Mouse (Mus musculus): ENCODE measurements around the gene Pxdn. TPM values are rescaled to one million over a fixed set of nuclear protein-coding genes. Genes with fewer than 3 reads are reported as not detected.

The Pxdn gene
- polyA plus RNA-seq, 1 experiment: 98.6 TPM

DNA sequence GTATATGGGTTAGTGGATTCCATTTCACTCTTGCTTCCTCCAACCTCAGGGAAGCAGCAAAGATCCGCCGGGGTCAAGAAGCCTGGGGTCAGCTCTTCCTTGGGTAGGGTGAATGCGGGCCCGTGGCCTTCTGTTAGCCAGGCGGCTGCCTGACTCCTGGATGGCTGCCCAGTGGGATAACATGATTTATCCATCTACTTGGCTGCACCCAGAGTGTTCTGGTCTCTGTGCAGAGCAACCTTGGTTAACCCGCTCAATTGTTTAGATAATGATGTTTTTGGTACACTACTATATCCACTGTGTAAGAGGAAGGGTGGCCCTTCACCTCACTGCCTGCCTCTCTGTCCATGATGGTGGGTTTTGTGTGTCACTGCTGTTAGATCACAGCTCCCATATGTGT, 14.7 kb downstream of the Pxdn start:
- no peak for DNase-seq (ENCODE audit: low read depth)

DNA sequence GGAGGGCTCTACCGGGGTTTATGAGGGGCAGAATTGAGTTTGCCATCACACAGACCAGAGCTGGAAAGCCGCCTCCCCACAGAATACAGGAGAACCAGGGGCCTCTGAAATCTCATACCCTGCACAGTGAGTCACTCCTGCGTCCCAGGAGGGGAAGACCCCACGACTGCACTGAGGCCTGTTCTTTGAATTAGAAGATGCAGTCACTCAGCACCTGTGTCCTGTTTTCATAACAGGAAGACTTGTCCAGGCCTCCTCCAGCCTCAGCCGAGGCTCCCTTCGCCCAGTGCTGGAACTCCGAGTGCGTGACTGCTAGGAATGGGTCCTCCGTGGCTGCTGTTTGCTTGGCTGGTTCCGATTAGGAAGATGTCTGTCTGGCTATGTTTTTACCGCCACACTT, 16.6 kb downstream of the Pxdn start:
- no peak for DNase-seq (ENCODE audit: low read depth)

DNA sequence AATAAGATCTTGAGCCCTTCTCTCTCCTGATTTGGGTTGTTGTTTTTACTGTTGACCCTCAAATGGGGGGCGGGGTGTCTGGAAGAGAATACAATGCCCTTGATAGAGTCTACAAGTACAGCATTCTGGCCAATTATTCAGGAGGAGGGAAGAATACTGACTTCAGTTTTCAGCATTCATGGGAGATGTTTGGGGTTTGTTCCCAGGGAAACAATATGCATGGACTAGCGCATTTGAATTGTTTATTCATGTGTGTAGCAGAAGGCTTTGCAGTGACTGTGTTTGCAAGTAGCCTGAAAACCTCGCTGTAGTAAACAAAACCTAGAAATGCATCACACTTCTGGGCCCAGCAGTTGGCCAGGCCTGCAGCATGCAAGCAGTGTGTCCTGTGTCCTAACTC, 17.1 kb downstream of the Pxdn start:
- no peak for DNase-seq (ENCODE audit: low read depth)

DNA sequence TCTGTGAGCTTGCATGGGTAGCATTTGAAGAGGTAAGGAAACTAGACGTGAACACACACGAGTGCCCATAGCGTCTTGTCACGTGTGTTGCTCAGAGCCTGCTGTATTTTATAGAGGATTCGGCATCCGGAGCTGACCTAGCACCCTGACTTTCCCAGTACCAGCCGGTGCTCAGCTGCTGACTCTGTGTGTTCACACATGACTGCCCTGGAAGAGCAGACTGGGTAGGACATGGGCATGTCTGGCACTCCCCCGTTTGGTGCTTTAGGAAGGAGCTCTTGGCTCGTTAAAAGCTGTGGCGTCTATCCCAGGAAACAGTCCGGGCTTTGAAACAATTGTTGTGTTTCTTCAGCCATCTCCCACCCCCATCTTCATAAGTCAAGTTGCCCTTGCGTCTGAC, 19.6 kb downstream of the Pxdn start:
- DNase-seq (ENCODE audit: low read depth): no peak

DNA sequence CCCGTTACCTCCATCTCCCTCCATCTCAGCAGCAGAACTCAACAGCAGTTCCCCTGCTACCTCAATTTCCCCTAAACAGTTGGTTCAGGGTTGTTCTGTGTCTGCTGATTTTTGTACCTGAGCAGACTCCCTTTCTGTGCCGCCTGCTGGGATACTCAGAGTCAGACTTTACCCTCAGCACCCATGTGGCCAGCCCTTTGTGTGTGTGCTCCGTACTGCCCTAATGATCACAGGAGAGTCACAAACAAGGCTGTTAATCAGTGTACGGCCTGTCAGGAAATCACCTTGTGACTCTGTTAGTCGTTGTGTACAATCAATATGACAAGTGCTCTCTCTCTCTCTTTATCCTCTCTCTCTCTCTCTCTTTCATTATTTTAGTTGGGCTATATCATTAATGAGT, 21.2 kb downstream of the Pxdn start:
- no peak for DNase-seq (ENCODE audit: low read depth)

DNA sequence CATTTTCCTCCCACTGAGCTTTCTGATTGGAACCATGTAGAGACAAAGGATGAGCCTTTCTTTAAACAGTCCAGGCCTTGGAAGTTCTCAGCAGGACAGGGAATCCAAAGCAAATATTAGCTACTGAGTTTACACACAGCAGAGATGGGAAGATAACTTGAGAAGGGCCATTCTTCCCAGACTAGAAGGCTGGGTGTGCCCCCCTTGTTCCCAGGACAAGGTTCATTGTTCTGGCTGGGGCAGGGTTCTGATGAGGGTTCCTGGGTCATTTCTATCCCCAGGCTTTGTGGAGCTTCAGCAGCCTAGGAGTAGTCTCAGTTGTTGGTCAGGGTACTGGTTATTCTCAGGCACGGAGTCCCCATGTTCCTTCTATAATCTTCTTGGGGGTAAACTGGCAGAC, 23.6 kb downstream of the Pxdn start:
- DNase-seq (ENCODE audit: low read depth): no peak

DNA sequence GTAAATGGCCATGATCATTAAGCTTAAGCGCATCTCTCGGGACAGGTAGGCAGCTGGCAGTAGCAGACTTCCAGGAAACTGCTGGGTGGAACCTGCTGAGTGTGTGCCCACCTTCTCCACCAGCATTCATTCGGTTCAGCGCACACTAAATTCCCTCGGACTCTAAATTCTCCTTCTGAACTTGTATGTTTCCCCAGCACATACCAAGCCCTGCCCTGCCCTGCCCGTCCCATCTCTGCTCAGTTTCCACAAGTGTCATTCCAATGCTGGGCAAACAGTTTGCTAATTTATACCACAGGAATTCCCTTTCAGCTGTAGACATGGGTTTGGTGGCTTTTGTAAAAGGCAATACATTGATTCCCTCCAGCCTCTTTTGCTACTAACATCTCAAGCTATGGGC, 27.6 kb downstream of the Pxdn start:
- no peak for DNase-seq (ENCODE audit: low read depth)

DNA sequence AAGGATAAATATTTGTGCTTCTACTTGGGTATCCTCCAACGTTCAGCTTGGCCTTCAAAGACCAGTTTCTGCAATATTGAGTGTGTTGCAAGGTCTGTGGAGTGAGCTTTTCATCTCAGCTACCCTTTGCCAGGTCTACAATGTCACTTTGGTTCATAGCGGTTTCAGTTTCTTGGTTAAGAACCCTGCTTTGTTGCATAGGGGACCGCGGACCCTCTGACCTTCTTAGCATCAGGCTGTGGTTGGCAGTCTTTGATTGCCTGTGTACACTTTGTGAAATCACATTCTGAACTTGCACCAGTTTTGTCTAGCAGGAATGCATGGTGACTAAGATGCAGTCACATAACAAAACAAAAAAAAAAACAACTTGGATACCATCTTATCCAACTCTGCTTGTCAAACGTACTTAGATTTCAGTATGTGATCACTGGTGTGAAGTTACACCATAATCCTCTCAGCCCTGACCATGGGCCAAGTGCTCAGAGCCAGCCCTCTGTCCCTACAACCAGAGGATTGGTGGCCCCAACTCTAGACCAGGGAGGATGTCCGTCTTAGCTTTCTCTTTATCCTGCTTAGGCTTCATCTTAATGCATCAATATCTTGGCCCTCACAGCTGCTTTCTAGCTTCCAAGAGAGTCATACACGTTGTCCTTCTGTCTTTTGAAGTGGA, 34.5 kb downstream of the Pxdn start:
- no peak for DNase-seq (ENCODE audit: low read depth)

DNA sequence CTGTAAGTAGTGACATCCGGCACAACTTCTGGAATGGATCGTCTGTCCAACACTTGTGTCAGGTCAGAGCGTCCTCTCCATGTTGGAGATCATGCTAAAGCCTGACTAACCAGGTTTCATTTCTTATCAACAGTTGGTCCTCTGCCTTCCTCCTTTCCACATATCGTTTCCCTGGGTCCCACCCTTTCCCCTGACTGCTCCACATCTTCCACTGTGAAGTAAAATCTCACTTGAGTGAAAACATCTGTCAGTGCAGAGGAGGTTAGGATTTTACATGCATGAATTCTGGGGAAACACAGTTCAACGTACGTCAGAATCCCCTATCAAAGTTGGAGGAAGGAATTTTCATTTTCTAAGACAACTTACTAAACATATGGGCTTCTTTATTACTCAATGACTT, 35.1 kb downstream of the Pxdn start:
- no peak for DNase-seq (ENCODE audit: low read depth)

DNA sequence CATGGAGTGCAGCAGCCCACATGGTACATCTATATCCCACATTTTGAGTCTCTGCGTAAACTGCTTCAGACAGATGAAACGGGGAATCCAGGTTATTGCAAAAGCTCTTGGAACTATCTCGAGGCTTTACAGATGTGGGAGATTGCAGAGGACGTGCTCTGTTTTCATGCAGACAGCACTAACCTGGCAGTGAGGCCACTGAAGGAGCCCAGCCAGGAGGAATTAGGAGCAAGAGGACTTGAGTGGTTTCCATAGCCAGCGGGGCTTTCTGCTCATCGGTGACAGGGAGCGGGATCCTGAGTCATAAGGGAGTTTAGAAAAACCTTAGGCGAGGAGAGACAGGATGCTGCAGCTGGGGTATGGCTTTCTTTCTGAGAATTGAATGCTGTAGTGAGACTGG, 42.7 kb downstream of the Pxdn start:
- DNase-seq (ENCODE audit: low read depth): peak; percentile 97

DNA sequence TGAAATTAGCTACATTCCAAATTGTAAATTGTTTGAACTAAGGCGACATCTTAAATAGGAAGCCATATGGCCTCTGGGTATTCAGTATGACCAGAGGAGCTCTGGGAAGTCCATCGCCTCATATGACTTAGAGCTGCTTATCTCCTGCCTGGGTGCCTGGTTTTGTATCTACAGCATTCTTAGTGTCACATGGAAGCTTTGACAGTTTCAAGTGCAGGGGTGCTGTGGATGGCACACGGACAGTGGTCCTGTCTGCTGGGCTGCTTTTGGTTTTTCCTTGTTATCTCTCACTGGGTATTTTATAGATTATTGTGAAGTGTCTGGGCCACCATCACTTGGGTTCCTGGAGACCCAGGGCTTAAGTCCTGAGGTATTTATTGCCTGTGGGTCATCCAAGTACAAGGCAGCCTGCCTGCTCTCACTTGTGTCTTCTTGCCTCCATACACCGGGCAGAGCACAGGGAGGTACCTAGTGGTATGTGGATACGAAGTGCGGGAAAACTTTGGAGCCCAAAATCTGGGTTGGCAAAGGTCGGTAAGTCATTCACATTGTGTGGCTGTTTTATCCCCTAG, 44.4 kb downstream of the Pxdn start:
- DNase-seq (ENCODE audit: low read depth): no peak

DNA sequence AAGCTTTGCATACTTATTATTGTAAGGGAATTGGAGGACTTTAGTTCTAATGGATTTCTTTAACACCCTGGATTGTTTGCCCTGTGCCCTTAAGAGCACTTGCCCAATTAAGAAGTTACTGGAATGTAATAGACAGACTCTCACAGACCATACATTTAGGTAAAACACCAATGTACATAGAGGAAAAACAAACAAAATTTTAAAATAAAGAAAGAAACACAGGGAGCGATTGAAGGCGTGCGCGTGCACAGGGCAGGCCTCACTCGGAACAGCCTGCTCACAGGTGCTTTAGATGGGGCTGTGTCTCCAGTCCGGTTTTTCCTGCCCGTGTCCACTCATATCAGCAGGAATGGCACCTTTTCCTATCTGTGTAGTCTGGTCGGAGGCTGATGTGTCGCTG, 45.8 kb downstream of the Pxdn start:
- DNase-seq (ENCODE audit: low read depth): no peak

DNA sequence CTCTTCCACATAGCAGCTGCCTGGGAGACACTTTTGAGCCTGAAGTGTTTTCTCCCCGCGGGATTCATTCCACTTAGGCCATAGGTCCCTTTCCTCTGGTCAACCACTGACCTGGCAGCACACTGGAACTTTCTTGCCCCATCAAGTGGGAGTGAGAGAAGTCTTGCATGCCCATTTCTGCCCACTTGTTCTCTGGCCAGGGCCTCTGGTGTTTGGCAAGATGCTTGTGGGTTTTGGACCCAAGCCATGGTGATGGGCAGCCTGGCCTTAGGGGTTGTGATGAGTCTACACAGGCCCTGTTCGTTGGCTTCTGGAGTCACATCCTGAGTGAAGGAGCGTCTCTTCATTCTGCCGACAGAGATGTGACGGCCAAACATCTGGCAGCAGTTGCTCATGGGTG, 47.7 kb downstream of the Pxdn start:
- DNase-seq (ENCODE audit: low read depth): peak; percentile 87

DNA sequence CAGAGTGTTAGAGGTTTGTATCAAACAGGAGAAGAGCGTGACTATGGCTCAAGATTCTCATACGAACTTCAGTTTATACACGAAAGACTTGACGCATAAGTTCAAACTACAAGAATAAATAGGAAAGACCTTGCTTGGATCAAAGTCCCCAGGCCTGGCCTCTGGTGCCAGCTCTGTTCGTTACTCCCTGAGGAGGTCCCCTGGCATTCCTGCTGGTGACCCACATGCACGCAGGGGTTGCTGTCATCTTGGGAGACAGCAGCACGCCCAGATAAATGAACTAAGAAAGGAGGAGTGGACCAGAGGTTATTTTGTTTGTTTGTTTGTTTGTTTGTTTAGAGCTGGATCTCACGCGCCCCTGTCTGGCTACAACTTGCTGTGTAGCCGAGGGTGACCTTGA, 48.8 kb downstream of the Pxdn start:
- no peak for DNase-seq (ENCODE audit: low read depth)

DNA sequence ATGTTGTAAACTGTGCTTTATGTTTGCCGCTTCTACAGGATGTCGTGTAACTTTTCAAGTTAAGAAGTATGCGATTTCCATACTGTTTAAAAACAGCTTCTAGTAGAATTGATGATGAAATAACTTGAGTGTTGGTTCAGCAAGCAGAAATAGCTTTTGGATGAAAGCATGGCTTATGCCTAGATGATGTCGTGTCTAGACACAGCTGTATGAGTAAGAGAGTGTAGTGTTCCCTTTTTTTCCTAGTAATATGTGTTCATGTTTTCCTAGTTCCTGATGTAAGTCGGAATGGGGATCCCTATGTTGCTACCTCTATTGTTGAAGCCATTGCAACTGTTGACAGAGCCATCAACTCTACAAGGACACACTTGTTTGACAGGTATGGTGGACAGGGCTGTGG, 61.5 kb downstream of the Pxdn start:
- DNase-seq (ENCODE audit: low read depth): no peak

DNA sequence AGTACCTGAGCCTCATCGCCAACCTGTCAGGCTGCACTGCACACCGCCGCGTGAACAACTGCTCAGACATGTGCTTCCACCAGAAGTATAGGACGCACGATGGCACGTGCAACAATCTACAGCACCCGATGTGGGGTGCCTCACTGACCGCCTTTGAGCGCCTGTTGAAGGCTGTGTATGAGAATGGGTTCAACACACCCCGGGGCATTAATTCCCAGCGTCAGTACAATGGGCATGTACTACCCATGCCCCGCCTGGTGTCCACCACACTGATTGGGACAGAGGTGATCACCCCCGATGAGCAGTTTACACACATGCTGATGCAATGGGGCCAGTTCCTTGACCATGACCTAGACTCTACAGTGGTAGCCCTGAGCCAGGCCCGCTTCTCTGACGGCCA, 64.5 kb downstream of the Pxdn start:
- no peak for DNase-seq (ENCODE audit: low read depth)

DNA sequence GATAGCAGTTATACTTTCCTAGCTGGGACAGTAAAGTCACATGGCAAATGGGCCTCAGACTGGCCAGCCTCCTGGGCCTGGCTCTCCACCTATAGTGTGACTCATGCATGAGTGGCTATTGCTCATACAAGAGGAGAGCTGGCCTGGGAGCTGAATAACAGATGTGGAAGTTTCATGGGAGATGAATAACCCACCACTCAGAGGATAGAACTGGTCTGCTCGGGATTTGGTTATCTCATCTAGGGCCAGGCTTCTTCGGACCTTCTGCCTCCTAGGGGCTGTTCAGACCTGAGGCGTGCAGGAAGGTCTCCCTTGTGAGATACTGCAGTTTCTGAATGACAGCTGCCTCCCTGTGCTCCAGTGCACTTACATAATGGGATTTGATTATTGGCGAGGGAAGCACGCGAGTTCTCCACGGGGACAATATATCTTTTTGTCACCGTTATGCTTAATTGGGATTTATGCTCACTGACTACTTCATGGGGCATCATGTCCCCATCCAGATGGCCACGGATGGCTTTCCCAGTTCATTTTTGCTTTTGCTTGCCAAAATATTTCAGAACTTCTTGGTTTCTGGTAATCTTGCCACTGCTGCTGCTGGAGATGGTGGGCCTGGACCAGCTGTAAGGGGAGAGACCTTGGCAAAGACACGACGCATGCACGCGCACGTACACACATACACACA, 66.4 kb downstream of the Pxdn start:
- DNase-seq (ENCODE audit: low read depth): no peak

DNA sequence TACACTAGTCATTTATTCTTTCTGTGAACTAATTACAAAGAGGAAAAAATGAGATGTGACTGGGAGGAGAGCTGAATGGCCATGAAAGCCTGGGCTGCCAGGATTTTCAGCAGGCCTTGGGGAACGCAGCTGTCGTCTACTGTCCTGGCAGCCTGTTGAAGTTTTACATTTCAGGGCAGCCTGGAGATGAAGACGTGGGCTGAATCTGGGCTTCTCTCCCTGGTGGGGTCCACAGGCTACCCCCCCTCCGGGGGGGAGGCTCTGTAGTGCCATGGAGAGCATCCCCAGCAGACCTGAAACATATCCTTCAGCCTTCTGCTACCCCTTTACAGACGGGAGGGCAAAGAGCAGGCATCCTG, 66.9 kb downstream of the Pxdn start:
- DNase-seq (ENCODE audit: low read depth): no peak

DNA sequence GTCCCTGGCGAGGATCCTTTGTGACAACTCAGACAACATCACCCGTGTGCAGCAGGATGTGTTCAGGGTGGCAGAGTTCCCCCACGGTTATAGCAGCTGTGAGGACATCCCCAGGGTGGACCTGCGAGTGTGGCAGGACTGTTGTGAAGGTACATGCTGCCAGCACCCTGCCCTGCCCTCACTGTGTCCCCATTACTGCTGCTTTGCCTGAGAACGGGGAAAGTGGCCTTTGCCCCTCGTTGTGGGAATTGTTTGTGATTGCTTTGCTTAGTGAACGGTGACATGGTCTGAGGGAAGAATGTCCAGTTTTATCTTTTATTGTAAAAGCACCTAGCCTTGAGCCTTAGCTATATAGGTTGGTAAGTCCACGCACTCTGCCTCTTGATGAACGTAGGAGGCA, 69.2 kb downstream of the Pxdn start:
- DNase-seq (ENCODE audit: low read depth): no peak

DNA sequence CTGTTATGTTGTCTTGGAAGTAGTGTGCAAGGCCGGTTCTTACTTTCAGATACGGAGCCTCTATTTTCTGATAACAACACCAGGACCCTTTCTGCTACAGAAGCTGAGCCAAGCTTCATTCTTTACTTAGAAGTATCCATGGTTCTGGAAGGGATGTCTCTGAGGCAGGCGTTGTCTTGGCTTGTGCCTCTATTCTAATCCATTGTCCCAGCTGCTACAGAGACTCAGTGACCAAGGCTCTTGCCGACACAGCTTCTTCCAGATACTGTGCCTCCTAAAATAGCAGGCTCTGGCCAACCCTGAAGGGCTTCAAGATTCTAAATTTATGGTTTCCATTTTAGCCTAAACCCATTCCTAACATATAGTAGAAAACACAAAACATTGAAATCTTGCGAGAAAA, 71.3 kb downstream of the Pxdn start:
- DNase-seq (ENCODE audit: low read depth): no peak

DNA sequence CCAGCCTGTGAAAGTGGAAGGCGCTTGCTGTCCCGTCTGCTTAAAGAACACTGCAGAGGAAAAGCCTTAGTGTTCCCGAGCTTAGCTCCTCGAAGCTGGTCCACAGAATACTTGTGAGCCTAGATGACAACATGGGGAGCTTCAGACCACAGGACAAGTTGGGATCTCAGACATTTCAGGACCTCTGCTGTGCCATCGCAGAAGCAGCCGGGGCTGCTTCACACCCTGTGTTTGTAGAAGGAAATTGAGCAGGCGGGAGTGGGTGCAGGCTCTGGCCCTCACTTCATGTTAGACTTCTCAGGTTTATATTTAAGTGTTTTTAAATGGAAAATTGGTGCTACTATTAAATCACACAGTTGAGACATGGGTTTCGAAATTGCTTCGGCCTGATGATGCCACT, 78.1 kb downstream of the Pxdn start:
- DNase-seq (ENCODE audit: low read depth): no peak

DNA sequence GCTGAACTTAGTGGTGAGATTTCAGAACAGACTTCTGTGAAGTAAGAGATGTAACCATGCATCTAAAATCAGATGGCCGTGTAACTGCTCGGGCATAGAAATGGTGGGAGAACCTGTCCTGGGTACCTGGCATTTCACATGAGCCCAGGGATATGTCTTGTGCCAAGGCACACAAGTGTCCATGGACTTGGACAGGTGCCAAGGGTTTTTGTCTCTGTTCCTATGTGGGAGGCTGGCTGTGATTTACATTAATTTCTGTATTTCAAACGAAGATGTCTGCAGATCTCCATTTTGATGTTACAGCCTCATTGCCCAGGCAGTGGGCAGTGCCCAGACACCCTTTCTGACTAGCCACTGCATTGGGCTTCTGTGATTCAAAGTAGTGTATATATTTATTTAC, 79.7 kb downstream of the Pxdn start:
- DNase-seq (ENCODE audit: low read depth): no peak

DNA sequence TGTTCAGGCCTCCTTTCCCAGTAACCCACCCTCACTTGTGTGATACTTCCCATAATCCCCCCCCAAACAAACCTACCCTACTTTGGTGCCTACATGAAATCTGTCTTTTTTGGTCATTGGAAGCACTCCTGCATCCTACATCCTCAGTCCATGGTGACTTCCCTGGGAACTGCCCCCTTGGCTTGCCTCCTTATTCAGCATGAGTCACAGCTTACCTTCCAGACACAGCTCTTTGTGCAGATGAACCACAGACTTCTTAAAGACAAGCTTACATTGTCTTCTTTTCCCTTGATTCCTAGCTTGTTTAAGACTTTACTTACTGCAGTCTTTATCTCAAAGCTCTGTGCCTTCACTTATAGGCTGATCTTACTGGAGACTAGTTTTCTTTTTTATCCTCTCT, 83.0 kb downstream of the Pxdn start:
- no peak for DNase-seq (ENCODE audit: low read depth)

DNA sequence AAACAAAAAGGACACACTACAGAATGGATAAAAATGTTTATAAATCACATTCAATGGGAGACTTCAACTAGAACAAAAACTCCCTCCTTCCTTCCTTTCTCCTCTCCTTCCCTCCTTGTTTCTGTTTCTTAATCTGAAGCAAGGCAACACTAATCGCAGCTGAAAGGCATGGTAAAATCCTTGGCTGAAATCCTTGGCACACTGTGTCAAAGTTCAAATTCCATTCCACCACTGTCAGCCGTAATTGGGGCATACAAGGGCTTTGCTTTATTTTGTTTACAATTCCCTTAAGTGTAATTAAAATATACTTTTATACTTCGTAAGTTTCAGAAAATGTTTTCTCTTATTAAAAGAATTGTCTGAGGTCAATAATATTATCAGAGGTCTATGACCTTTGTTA, 86.1 kb downstream of the Pxdn start:
- no peak for DNase-seq (ENCODE audit: low read depth)

Data from gonadal fat pad, adult 2 months (tissue).